Mouse (Mus musculus): ENCODE data around the gene Atmin.
A peak's percentile ranks its signal among the peaks of the same experiment; 100 is the strongest.

Atmin gene

DNA sequence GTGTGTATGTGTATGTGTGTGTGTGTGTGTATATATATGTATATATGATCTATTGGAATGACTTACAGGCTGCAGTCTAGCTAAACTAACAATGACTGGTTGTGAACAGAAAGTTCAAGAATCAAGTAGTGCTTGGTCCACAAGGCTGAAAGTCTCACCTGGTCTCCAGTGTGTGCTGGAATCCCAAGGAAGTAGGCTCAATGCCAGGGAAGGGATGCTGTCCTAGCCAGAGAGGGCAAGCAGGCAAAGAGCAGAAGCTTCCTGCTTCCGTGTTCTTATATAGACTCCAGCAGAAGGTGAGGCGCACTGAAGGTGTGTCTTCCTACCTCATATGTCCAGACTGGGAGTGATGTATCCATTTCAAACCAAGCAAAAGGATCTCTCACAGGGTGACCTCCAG is 8.6 kb downstream of the Atmin start:
- no peak for DNase-seq

DNA sequence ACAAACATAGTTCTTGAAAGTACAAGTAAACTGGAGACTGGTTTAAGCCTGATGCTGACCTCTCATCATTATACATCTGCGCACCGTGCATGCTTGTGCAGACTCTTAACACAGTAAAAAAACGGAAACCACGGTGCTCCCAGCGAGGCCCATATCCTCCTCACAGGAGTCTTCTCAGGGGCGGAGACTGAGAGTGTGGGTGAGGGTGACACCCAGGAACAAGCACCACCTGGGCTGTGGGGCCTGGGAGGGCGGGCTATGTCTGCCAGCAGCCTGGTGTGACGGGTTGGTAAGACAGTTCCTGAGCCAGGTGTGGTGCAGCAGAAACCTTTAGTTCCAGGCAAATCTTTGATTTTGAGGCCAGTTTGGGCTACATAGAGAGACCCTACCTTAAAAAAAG is 9.2 kb downstream of the Atmin start:
- no peak for DNase-seq

DNA sequence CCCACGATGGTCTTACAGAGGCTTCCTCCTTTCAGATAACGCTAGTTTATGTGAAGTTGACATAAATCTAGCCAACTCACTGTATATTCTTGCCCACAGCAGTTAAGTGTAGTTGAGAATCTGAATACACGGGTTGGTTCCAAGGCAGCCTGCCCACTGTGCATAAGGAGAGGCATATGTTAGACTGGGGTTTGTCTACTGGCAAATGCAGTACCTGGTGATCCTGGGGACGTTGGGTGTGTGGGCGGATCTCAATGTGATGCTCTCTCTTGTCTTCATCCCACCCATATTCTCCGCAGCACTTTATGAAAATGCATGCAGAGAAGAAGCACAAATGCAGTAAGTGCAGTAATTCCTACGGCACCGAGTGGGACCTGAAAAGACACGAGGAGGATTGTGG is 11.2 kb downstream of the Atmin start:
- no peak for DNase-seq

DNA sequence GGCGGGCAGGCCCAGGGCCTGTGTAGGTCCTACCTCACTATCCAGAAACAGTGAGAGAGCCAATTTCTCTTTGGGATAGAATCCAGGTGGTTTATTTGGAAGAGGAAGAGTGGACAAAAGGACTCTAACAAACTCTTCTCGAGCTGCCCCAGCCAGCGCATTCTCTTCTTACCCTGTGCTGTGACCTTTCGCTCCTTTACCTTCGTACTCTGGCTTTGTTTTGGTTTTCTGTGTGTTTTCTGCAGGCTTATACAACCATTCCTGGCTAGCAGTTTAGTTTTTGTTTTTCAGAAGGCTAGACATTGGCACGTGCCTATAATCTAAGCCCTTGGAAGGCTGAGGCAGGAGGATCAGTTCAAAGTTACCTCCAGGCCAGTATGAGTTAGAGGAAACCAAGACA is 26.3 kb downstream of the Atmin start:
- no peak for DNase-seq

DNA sequence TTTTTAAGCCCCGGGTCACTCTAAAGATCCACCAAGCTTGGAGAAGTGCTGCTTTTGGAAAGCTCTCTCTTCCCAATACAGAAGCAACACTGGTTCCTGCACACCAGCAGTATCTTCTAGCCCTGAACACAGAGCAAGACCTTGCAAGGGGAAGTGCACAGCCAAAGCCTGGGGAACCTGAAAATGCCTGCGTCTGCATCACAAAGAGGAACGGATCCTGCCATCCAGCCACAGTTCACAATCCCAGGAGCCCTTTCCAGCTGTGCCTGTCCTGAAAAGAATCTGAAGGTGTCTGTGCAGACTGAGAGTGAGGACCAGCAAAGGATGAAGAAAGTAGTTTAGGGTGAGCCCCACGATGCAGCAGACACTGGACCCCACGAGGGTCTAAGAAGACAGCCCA is 31.9 kb downstream of the Atmin start:
- no peak for DNase-seq

DNA sequence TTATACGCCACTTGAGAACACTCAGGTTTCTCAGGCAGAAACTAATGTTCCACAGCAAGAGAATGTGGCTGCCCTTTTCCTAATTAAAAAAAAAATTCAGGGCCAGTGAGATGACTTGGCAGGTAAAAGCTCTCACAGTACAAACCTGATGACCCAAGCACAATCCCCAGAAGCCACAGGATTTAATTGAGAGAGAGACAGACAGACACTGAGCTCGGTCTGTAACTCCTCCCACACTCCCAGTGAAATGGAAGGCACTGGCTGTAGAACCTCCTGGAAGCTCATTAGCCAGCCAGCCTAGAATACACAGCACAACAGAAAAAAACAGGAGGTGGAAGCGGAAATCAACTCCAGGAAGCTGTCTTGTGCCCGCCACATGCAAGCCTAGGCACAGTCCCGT is 32.4 kb downstream of the Atmin start:
- DNase-seq: no peak

DNA sequence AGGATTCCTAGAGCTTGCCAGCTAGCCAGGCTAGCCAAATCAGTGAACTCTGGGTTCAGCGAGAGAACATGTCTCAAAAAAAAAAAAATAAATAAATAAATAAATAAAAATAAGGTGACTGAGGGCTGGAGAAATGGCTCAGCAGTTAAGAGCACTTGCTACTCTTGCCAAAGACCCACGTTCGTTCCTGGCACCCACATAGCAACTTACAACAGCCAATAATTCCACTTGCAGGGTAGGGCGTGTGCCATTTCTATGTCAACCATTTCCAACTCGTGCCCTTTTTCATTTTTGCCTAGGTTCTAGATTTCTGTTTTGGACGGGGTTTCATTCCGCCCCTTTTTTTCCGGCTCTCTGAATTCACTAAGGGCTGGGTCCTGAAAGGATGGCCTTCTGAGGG is 34.9 kb downstream of the Atmin start:
- DNase-seq: no peak

DNA sequence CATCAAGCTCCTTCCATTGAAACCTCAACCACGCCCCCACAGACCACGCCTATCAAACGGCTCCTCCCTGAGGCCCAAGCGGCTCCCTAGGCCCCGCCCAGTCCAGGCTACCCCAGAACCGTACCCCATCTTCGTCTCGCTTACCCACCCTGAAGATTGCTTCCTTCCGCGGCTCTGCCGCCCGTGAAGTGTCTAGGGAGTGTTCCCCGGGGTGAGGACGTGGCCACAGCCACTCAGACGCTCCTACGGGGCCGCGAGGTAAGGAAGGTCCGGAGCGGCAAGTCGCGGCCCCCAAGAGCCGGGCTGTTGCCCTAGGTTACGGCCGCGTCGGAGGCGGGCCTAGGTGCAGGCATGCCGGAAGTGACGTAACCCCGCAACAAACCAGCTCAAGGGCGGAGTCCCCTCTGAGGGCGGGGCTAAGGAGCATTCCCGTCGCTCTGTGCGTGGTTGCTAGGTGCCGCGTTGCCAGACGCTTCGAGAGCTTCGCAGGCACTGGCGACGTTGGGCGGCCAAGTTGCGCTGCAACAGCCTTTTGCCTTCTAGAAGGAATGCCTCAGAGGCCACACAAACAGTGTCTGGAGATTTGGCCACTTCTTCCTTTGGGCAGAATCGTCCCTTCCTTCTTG is 35.6 kb downstream of the Atmin start, which contains the start of gene 1700030J22Rik:
TSS of gene 1700030J22Rik (minus strand) at position 329 of the 626 bp plus-strand sequence.
- peak; percentile 96 to 99 for DNase-seq

DNA sequence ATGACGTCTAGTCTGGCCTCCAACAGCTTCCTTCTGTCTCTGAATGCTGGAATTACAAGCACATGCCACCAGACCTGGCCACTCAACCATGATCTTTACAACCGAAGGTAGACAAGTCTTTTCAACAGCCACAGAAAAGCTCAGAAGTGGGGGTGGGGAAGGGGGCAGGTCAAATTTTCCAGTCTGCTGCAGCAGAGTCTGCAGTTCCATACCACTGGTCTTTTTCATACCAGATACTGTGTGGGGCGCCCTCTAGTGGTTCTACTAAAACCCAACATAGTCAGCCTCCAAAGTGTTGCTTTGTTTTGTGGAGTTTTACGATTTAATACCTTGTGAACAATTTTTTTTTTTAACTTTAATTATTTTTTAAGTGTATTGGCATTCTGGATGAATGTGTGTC is 36.9 kb downstream of the Atmin start:
- DNase-seq: peak in 1 of 2 experiments; percentile 50

DNA sequence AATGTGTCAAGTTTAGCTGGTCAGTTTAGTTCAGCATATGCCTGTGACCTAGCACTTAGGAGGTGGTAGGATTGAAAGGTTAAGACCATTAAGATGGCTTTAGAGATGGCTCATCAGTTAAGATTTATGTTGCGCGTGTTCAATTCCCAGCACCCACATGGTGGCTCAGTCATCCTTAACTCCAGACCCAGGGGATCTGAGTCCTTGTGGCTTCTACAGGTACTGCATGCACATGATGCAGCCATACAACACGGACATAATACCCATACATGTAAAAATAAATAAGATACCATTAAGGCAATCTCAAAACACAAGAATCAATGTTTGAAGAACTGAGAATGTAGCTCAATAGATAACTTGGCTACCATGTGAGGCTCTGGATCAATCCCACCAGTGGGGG is 46.6 kb downstream of the Atmin start:
- no peak for DNase-seq

DNA sequence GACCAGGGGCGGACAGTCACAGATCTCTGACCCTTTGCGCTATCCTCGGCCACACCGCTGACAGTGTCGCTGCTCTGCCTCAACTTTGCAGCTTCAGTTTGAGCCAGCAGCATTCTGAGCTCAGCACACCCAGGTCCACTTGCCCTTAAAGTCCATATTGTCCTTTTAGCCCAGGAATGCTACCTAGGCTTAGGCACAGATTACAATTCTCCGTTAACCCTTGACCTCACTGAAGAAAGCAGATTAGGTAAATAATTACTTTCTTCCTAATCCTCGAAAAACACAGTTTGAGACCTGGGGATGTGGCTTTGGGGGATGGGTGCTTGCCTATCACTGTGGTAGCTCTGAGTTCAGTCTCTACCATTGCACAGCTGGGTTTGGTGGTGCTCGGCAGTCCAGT is 48.0 kb downstream of the Atmin start:
- no peak for DNase-seq

DNA sequence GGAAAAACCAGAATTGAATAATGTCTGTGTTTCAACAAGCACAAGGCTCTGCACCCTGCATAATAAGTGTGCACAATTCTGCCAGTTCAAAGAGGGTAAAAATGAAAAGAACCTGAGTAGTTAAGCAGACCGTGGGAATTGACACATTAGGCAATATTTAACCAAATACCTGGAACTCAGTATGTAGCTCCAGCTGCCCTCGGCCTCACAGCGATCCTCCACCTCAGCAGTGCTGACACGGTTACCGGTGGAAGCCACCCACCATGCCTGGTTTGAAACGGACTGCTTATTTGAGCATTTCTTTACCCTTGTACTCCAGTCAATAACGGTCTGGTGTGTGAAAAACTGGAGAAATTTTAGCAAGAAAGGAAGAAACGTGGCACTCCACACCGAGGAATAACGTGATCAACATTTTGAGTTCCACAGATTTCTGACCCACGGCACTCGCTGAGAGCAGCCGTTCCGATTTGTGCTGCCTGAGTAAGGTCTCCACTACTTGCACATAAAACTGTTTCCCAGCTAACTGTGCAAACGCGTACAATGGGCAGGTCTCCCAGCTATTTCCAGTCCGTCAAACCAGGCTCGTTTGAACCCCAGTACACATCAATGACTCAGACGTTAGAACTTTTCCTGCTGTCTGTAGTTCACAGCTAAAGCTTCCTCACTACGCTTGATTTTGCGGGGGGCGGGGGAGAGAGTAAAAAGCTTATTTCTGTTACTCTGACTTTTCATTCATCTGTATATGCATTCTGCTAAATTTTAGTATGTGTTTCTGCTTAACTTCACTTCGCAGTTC is 49.2 kb downstream of the Atmin start:
- DNase-seq: no peak

DNA sequence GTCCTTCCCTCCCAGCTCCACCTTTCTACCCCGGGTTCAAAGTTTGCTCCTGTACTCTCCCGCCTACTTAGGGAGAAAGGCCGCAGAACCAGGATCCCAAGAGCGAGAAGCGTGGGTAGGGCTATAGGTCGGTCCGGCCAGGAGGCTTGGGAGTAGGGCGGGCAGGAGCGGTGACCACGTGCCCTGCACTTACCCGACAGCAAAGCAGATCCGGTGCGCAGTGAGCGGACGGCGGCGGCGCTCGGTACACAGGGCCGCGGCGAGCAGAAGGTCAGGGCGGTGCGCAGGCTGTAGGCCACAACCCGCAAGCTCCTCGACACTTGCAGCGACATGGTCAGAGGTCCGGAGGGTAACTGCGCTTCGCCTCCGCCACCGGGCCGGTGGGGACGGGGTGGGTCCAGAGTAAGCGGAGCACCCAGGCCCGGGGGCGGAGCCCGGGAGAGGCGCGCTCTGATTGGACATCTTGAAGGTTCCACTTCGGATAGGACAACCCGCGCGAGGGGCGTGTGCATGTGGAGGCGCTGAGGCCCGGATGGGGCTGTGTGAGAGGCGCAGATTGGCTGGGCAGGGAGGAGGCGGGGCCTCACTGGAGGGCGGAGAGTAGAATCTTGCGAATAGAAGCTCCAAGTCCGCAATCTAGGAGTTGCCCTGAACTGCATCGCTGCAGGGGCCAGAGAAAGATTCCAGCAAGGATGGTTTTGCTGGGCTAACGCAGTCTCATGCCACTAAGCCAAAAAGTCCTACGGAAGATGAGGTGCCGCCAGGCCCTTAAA is 50.1 kb downstream of the Atmin start, which contains the start of gene Gcsh:
TSS of gene Gcsh (minus strand) at position 443 of the 773 bp plus-strand sequence.
- peak; percentile 96 for DNase-seq

DNA sequence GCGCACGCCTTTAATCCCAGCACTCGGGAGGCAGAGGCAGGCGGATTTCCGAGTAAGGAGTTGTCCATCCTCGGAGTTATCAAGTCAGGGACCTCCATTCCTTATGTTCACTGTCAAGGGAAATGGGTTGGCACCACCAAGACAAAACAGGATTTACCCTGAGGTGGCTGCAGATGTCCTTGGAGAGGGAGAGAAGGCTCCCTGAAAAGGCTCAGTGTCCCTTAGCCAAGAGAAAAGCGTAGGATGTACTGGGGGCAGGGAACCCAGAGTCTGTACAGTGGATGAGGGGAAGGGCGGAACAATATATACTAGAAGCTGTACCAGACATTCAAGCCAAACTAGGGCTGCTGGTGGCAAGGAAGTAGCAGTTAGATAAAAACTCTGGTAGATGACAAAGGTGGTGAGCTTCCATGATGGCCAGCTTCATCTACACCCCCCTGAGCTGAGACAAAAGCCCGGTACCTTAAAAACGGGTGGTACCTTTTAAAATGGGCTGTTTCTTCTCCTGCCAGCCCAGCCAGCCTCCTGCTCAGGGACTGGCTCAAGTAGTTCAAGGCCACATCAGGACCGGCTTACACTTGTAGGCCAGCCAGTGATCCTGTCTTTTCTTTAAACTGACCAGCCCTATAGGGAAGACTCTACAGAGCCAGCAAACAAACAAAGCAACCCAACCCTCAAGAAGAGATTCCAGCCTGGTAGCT is 51.0 kb downstream of the Atmin start:
- DNase-seq: no peak
